Mouse (Mus musculus): ENCODE measurements at regions not wholly inside any gene's neighbourhood (a gene's known extent, or its start where the extent isn't known, plus 50 kb on each side); places are given as distances from the start of the nearest gene placed in this dataset.

- TF ChIP-seq MAFK (IDR thresholded peaks at IDR 0.05; ENCODE audit: insufficient read depth, low read depth, low read length) (no peak), ZC3H11A (IDR thresholded peaks at IDR 0.05; ENCODE audit: borderline replicate concordance, low read depth, low read length) (no peak), HCFC1 (IDR thresholded peaks at IDR 0.05; ENCODE audit: borderline replicate concordance, insufficient read depth, low read length) (no peak), CHD2 (IDR thresholded peaks at IDR 0.05; ENCODE audit: low read depth, low read length) (no peak)
Measured at GRCm38 (mm10) chr2:147561220-147561619, 199.5 kb downstream of the Pax1 start.
